Mouse (Mus musculus) ovary, postnatal 10 days (tissue): ENCODE results near the gene Slco4a1.

Experiments used
- DNase-seq: peaks from one replicate; pipeline ENCODE4 v3.0.0; 2022; ENCODE audit warnings: low spot score

Gene Slco4a1

DNA sequence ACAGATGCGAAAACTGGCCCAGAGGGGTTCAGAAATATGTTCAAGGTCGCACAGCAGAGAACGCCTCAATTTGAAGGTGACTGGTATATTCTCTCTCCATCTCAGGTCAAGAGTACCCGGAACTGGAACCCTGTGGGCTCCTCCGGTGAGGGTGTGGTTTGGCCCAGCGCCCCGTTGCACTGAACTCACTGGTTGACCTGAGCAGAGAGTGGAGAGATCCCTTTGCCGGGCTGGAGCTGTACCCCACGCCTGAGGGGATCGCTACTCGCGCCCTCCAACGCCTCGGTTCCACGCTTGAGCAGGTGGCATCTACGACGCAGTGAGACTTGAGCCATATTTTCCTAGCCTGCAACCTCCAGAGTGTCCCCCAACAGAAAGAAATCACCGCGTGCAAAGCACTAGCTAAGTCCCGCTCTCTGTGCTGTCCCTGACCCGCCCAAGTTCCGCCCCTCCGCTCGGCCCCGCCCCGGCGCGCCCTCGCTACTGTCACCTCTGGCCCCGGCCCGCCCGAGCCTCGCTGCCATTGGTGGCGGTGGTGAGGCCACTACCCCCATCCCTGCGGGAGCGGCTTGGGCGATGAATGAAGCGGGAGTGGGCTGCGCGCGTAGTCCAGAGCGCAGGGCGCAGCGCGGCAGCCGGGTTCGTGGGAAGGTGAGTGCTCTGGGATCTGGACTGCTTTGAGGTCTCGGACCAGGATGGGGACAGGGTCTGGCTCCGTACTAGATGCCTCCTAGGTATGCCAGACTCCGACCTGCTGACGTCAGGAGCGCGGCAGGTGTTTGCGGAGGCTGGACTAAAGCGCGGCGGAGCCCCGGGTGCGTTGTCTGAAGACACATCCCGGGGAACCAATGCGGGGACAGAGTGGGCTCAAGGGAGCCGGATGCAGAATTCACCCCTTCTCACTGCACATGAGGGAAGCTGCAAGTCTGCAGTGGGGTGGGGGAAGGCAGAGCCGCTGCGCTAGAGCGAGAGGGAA is at the start of gene Slco4a1:
Gene Slco4a1, plus strand, starts transcription at position 523 of the 976 bp plus-strand sequence.
- DNase-seq: peak; percentile 15

DNA sequence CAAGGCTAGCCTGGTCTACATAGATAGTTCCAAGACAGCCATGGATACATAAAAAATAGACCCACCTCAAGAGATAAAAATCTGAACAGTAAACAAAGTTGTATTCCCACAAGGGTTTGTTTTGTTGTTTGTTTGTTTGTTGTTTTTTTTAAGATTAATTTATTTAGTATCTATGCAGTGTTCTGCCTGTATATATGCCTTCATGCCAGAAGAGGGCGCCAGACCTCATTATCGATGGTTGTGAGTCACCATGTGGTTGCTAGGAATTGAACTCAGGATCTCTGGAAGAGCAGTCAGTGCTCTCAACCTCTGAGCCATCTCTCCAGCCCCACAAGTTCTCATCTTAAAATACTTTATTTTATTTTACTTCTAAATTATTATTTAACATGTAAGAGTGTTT is 47.6 kb upstream of the Slco4a1 start:
- no peak for DNase-seq

DNA sequence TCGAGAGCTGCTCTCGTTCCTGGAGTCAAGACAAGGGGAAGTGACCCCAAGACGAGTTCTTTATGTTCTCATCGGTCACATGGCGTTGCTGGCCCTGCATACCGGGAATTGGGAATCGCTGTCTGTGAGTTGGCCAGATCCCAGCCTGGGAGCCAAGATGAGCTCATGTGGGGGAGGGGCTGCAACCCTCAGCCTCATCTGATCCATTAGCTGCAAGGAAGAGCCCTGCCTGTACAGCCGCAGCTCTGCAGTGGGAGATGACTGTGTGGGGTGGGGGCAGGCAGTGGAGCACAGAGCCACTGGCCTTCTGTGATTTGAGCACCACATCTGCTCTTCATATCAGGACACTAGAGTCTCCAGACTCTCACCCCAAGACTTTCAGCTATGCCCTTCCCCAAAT is 45.6 kb upstream of the Slco4a1 start:
- no peak for DNase-seq

DNA sequence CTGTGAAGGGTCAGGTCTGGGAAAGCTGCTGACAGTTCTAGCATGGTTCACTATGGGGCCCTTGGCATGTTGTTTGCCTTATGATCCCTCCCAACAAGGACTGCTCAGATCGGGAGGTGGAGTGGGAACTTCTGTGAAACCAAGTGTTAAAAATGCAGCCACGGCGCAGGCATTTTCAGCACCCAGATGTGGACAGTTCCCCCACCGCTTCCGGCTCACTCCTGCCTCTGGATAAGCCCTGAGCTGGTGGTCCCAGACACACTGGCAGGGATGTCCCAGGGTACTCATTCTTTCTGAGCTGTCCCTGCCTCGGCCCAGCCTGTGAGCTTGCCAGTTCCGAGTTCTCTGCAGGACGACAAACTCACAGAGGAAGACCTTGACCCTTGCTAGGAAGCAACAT is 45.0 kb upstream of the Slco4a1 start:
- no peak for DNase-seq

DNA sequence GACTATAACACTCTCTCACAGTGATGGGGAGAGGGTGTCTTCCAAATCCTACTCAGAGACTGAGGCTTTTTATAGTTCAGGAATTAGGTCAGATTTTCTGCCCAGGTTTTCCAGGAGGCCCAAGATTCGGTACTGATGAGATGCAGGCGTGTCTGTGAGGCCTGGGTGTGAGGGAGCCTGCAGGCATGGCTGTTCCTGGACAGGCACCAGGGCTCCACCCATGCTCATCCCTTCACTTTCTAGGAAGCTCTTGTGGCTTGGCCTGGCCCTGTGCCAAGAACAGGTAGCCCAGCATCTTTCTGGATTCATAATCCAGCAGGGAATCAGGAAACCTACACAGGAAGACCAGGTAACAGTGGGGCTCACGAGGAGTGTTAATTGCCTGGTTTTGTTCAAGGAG is 40.4 kb upstream of the Slco4a1 start:
- DNase-seq: no peak

DNA sequence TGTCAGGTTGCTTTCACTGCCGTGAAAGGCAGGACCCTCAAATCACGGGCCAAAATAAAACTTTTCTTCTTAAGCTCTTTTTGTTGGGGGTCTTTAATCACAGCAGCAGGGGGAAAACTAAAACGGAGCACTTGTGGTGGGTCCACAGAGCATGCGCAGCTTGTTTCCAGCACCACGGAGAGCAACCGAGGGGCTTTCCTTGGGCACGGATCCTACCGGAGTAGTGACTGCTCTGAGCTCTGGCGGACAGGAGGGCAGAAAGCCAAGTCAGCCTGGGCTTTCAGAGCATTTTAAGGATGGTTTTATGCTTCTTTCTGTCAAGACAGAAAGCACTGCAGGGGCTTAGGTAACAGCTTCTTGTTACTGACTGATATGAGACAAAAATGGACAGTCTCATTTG is 38.3 kb upstream of the Slco4a1 start:
- DNase-seq: no peak

DNA sequence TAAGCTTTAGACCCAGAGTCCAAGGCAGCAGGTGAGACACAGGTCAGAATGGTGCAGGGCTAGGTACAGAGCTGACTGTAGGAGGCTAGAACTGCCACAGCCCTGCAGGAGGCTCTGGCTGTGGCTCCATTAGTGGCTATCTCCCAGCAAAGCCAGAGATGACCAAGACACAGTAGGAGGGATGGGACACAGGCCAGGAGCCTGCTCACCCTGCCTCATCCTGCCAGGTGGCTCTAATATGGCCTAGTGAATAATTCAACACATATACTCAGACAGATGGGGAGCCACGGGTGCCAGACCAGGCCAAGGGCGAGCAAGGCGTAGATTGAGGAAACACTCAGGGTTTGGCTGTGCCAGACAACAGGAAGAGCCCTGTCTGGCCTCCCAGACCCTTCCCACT is 35.4 kb upstream of the Slco4a1 start:
- DNase-seq: no peak

DNA sequence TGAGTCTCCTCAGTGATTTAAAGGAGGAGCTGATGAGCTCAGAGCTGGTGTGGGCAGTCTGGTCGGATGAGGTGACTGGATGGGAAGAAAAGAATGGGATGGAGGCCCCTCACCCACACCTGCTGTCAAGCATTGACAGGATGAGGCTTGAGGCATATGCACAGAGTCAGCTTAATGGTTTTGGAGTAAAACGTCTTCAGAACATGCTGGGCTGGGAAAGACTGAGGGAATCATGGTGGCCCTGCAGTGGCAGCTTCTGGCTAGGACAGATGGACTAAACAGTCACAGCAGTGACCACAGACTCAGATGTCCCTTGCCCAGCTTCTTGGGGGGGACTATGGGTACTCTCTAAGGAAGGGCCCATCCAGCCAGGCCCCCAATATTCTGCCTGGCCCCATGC is 30.9 kb upstream of the Slco4a1 start:
- DNase-seq: no peak

DNA sequence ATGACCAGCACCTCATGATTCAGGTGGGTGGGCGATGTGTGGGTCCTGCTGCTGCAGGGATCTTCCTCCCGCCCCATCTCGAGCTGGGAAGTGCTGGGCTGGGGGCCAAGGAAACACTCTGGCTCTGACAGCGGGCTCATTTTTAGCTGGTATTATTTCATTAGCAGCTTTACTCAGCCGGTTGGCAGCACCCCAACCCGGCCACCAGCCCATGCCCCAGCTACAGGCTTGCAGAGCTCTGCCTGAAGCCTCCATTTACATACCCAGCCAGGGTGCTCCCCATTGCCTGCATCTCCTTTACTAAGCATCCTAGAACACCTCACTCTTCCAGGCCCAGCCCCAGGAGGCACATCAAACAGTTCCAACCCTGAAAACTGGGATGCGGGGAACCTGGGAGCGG is 29.0 kb upstream of the Slco4a1 start:
- no peak for DNase-seq

DNA sequence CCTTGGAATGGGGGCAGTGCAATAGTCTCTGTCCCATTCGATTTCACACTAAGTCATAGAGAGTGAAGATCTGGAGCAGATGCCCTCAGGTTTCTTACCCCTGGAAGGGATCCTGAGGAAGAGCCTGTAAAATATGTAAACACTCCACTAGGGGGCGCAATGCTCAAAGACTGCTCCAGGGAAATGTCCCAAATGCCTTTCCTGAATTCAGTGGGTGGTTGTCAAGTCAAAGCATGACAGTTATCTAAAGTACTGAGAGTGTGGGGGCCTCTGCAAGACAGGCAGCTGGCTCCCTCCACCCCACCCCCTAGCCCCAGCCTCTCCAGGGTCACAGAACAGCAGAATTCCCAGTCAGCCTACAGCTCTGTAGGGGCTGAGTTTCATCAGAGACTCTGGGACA is 27.7 kb upstream of the Slco4a1 start:
- DNase-seq: no peak

DNA sequence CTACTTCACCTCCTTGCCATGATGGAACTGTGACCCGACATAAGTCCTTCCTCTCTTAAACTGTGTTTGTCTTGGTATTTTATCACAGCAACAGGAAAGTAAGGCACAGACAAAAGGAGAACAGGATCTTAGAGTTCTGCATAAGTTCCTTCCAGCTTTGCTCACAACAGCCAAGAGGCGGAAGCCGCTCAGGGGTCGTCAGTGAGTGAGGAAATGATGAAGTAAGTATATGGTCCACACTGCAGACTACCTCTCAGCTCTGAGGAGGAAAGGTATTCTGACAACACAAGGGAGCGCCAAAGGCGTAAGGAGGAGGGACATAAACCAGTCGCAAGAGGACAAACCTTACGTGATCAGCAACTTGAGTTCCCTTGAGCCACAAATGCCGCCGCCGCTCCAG is 25.4 kb upstream of the Slco4a1 start:
- no peak for DNase-seq

DNA sequence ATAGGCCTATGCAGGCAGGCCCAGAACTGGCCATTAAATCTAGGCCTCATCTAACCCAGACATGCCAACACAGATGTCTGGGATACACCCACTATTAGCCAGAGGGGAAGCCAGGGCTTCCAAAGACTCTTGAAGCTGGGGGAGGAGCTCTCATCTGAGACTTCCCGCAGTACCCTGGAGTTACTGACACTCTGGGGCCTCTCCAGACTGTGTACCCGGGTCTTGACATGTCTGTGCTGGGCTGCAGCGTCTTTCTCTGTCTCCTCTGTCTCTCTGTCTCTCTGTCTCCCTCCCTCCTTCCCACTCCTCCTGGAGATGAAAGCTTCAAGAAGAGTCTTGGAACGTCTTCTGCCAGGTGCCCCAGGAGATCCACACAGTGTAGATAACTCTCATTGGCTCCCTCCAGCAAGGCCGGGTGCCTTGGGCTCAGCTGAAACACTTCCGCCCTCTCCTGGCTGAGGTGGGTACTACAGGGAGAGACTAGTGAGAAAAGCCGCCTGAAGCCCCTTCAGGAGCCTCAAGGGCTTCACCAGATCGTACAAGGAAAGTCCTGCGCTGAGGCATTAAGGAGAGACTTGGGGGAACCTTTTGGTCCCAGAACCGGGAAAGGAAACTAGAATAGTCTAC is 23.9 kb upstream of the Slco4a1 start:
- DNase-seq: peak; percentile 70

DNA sequence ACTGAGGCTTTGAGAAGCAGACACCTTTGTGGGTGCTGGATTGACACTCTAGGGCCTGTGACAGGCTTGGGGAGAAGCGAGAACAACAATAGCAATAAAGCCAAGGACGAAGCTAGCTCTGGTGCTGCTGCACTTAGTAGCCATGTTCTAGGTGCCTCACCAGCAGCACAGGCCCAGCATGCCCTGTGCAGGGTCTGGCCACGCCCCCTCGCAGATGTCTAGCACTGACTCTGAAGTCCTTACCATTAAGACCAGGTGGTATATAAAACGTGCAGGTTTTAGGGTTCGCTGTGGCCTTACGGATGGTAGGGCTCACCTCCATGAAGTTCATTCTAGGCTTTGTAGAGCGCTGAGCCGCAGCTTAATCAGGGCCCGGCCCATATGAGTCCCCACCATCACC is 23.3 kb upstream of the Slco4a1 start:
- DNase-seq: no peak

DNA sequence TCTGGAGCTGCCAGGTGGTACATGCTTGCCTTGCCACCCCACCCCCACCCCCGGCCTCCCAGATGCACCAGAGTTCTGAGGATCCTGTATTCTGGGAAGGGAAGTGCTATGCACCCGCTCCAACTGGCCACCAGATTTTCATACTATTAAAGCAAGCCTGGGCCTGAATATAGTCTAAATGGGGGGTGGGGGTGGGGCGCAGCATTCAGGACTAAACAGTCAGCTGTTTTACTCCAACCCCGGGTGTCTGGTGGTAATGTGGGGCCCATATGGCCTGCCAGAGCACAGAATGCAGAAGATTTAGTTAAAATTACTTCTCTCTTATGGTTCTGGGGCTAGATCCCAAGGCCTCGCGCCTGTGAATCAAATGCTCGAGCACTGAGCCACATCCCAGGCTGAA is 22.7 kb upstream of the Slco4a1 start:
- no peak for DNase-seq

DNA sequence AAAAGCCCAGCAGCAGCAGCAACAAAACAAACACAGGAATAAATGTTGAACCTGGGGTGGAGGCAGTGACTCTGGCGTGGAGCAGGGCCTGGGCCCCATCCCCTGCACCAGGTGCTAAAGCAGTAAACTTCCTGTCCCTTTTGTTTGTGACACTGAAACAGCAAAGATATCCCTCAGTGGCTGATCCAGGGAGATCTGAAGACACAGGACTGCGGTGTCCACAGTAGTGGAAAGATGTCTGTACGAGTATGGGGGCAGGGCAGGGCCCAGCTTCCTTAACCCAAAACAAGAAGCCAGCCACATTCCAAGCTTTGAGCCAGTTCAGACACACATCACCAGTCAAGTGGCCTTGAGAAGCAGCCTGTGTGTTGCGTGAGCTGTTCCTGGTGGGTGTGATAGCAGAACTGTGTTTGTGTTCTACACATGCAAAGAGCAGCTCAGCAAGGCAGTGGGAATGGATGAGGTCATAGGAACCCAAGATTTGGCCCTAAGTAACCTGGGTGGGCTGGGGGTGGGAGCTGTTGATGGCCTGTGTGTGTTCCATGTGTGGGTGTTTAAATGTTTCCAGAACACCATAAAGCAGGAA is 20.6 kb upstream of the Slco4a1 start:
- no peak for DNase-seq

DNA sequence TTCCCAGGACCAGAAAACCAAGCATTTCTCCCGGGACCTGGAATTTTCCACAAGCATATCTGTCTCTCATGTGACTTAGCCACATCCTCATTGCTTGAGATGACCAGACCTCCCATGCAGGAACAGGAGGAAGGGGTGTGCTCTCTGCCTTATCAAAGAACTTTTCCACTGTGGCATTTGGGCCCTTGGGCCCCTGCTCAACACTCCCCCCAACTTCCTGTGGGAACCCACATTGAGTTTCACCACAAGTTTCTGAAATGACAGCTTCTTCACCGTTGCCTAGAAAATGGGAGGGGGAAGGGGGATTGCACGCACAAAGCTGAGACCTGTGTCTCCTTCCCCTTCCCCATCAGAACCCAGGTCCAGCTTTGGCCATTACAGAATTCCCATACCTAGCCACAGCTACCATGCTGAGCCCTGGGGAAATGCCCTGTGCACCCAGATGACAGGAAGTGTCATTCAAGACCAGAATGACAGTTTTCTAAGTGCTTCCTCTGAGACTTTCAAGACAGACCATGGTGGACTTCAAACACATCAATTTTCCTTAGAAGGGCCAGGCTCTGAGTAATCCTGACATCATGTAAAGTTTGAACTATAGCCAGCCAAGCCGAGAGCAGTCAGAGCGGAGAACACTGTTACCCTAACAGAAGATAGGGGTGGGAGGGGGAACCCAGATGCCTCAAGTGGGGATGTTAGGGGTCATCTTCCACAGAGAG is 18.7 kb upstream of the Slco4a1 start:
- DNase-seq: no peak

DNA sequence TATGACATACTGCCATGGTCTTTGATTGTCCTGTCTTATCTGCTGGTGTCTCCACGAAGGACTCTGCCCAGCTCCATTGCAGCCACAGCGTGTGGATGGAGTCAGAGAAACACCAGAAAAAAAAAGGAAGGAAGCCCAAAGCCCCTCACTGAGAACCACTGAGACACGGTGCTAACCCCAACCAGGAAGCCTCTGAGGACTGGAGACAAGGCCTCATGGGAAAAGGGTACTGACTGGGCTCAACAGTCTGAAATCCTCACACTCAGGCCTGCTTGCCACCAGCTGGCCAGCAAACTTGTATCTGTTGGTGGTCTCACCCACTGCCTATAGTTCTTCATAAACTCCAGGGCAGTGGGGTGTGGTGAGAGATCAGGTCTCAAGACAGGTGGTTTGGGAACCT is 16.3 kb upstream of the Slco4a1 start:
- DNase-seq: no peak

DNA sequence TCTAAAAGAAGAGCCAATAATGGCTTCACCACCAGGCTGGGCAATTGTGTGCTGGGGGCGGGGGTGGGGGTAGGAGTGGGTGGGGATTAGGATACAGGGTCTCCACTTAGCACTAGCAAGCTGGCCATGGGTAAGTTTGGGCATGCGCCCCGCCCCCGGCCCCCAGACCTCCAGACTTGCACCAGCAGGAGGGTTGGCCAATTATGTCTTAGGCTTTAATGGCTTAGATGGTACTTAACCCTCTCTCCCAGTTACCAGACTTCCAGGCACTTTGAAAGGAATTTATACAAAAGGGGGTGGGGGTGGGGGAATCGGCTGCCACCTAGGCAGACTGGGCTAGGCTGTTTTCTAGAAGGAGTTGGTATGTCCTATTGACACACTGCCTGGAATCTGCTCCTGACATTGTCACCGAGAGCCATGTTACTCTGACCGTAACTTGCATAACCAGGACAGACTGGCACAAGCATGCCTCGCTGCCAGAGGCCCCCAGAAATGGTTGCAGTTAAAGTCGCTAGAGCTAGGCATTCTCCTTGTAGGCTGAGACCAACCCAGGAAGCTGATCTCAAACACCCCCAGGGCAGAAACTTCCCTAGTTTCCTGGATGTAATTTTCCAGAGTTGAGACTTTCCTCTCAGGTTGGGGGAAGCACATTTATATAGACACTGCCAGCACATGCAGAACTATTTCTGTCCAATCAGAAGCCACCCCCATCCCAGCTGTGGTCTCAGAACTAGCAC is 15.3 kb upstream of the Slco4a1 start:
- no peak for DNase-seq

DNA sequence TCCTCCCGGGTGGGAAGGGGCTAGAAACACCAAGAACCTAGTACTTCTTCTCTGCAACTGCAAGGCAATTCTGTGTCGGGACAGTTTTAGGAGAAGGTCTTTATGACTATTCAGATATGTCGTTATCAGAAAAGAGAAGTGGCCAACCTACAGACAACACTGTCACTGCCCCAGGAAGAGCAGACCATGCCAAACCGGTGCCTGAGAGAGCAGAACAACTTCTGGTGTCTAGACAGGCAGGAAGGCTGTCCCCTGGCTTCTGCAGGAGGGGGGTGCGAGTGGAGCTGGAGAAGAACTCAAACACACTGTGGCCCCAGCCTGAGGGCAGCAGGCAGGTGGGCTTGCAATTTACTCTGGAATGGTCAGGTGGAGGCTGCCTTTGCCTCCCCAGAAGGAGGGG is 14.0 kb upstream of the Slco4a1 start:
- no peak for DNase-seq

DNA sequence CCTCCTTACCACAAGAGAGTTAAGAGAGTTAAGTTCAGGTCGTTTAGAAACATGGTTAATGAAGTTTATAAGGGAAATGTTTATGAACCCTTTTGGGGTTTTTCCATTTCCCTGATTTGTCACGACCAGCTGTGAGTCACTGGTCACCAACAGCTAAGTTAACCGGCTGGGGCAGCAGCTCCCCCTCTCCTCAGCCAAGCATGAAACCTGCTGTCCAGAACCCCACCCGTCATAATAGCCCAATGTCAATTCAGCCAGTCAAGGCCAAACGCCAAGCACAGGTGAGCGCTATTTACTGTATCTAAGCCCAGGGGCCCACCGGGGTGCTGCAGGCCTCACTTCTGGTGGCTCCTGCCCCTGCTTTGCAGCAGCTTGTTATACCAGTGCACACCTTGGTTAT is 12.2 kb upstream of the Slco4a1 start:
- DNase-seq: no peak

DNA sequence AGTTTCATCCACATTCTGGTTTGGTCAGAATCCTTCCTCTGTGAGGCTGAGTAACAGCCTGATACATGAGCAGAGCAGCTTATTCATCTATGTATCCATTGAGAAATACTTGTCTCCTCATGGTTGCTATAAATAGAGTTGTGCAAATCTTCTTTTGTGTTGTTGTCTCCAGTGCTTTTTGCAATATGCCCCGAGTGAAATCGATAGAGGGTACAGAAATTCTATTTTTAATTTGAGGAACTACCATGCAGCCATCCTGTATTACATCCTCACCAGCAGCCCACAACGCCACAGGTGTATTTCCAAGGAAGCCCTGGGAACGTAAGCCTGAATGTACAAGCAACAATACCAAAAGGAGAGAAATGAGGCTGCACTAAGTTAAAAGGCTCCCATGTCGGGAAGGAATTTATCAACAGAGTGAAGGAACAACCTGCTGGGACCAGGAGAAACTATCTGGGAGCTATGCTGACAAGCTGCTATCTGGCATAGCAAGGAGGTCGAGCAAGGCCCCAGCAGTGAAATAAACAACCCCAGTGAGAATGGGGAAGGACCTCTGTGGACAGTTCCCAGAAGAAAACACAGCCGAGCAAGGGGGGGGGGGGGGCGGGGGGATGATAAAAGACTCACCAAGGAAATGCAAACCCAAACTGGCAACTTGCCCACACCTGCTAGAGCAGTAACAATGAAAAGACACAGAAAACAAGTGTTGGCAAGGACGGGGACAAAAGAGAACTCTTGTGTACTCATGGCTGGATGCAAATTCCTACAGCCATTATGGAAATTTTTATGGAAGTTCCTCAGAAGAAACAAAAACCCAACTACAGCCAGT is 10.9 kb upstream of the Slco4a1 start:
- DNase-seq: no peak
